Mouse (Mus musculus): Measurements from ENCODE around the gene Pfn3. TPM values are rescaled to one million over a fixed set of nuclear protein-coding genes. Genes with fewer than 3 reads are reported as not detected.

Pfn3 gene
- total and polyA plus RNA-seq, 3 experiments = not detected

- TF ChIP-seq MAX (IDR thresholded peaks at IDR 0.05; ENCODE audit: low read length) = no peak
- TF ChIP-seq RCOR1 (IDR thresholded peaks at IDR 0.05; ENCODE audit: low read depth, low read length) = peak; percentile 56; the same call in 1 of the 2 replicates
- peak; percentile 51; the same call in 1 of the 2 replicates for TF ChIP-seq GABPA (IDR thresholded peaks at IDR 0.05; ENCODE audit: low read depth, low read length)
- TF ChIP-seq MAFK (IDR thresholded peaks at IDR 0.05; ENCODE audit: borderline replicate concordance, low read depth, low read length) = peak; percentile 28; the same call in 1 of the 2 replicates
- no peak for TF ChIP-seq MYC (IDR thresholded peaks at IDR 0.05; ENCODE audit: low read depth, low read length)
Observed at GRCm38 (mm10) chr13:55446483-55447105, 31.6 kb upstream of the Pfn3 start (continued).

GRCm38 (mm10) chr13:55445361-55446091 lies 30.5 kb upstream of the Pfn3 start:
- Histone ChIP-seq H3K27me3 (ENCODE audit: control insufficient read depth in 1 of 2, insufficient read depth in 2 of 2, low read length in 2 of 2) (no peaks in the 10 kb centered on the region), H3K27ac (ENCODE audit: control insufficient read depth, low read depth, low read length) (peak overlapping the region; percentile 85), H3K9ac (ENCODE audit: control insufficient read depth, low read depth, low read length, poor library complexity, severe bottlenecking) (peak overlapping the region; percentile 94), H3K4me3 (ENCODE audit: control insufficient read depth in 1 of 2, insufficient read depth in 1 of 2, low read depth in 2 of 2, low read length in 2 of 2) (peak overlapping the region; percentile 80 to 83), H3K79me2 (ENCODE audit: control insufficient read depth, insufficient read depth, low read length, poor library complexity) (peaks cover 32% of the 10 kb centered on the region), H3K9me3 (replicated peaks; ENCODE audit: insufficient read depth, low read length) (no peaks in the 10 kb centered on the region), H3K36me3 (ENCODE audit: control insufficient read depth in 1 of 2, insufficient read depth in 2 of 2, low read length in 2 of 2) (peaks cover 0 to 18% of the 10 kb centered on the region in 2 experiments; a peak in 3 of 4 replicates), H3K4me1 (ENCODE audit: control insufficient read depth in 1 of 2, insufficient read depth in 2 of 2, low read length in 2 of 2) (peaks cover 7 to 31% of the 10 kb centered on the region in 2 experiments)
- TF ChIP-seq KAT2A (conservative IDR thresholded peaks at IDR 0.05; ENCODE audit: low read depth, low read length) (no peak), TAL1 (IDR thresholded peaks at IDR 0.05; ENCODE audit: low read length) (no peak), MYC (IDR thresholded peaks at IDR 0.05; ENCODE audit: low read depth, low read length) (peak; percentile 65; the same call in 1 of the 2 replicates), HCFC1 (IDR thresholded peaks at IDR 0.05; ENCODE audit: low read depth, low read length) (peak; percentile 50; the same call in 1 of the 2 replicates), GATA1 (IDR thresholded peaks at IDR 0.05; ENCODE audit: low read depth, low read length) (no peak), USF1 (IDR thresholded peaks at IDR 0.05; ENCODE audit: low read depth, low read length) (peak; percentile 73), NELFE (IDR thresholded peaks at IDR 0.05; ENCODE audit: low read depth, low read length) (0 out of 2 replicates have a peak, but pooled peaks have one; percentile 13), MAX (IDR thresholded peaks at IDR 0.05; ENCODE audit: low read length) (peak; percentile 76), BHLHE40 (IDR thresholded peaks at IDR 0.05; ENCODE audit: borderline replicate concordance, low read depth, low read length) (no peak), SIN3A (IDR thresholded peaks at IDR 0.05; ENCODE audit: low read length) (peak; percentile 66; the same call in 1 of the 2 replicates), UBTF (IDR thresholded peaks at IDR 0.05; ENCODE audit: borderline replicate concordance, insufficient read depth, low read depth, low read length) (peak; percentile 60; the same call in 1 of the 2 replicates), JUND (IDR thresholded peaks at IDR 0.05; ENCODE audit: low read depth, low read length) (no peak), POLR2A (IDR thresholded peaks at IDR 0.05; ENCODE audit: control insufficient read depth in 1 of 2, insufficient read depth in 1 of 2, low read depth in 1 of 2, low read length in 2 of 2, poor library complexity in 1 of 2) (peak in 1 of 2 experiments; percentile 61; a peak in 2 of 4 replicates), MXI1 (IDR thresholded peaks at IDR 0.05; ENCODE audit: low read depth, low read length) (peak; percentile 89; the same call in 1 of the 2 replicates), MAZ (IDR thresholded peaks at IDR 0.05; ENCODE audit: low read depth, low read length) (peak; percentile 78), ELF1 (IDR thresholded peaks at IDR 0.05; ENCODE audit: low read depth, low read length) (0 out of 2 replicates have a peak, but pooled peaks have one; percentile 12)
- DNase-seq (ENCODE audit: low read depth, low spot score) = peak; percentile 73

All from MEL (cell line).